Mouse (Mus musculus) brain, adult 2 months (tissue): ENCODE measurements around the gene Pigw.

Source experiments
- DNase-seq: peaks from one replicate; pipeline ENCODE4 v3.0.0; 2011; ENCODE audit warnings: low read depth, low spot score

The Pigw gene

DNA sequence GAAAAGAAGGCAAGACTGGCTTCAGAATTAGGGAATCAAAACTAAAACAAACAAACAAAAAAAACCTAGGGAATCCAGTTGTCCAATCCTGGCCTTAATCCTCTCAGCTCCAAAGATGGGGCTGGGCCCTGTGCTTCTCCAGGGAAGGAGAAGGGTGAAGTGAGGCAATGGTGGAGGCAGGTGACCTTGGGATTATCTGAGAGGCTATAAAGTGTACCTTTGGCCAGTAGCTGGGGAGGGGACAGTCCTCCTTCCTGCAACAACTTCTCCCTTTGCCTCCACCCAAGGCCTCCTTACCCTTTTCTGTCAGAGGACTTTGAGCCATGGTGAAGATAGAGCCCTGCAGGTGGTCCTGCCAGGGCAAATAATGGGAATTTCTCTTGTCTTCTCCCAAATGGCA is 52.6 kb downstream of the Pigw start:
- DNase-seq = no peak
